Mouse (Mus musculus) gastrocnemius, adult 8-10 months (tissue): ENCODE measurements around the gene Poln. TPM values are rescaled to one million over a fixed set of nuclear protein-coding genes. Genes with fewer than 3 reads are reported as not detected.

Source experiments
- DNase-seq, 2 experiments: peaks; one replicate each; pipeline ENCODE4 v3.0.0; 2022; ENCODE audit warnings: low spot score in 2 of 2
- total RNA-seq, 4 experiments: library from RNA; stranded (reverse); gene quantifications; 2 replicates each; pipeline ENCODE4 v1.2.4; 2022

Gene Poln
- total RNA-seq, 4 experiments from 2014 or later, result 0.51 to 2.3 (median 0.89) TPM; not detected in 1

DNA sequence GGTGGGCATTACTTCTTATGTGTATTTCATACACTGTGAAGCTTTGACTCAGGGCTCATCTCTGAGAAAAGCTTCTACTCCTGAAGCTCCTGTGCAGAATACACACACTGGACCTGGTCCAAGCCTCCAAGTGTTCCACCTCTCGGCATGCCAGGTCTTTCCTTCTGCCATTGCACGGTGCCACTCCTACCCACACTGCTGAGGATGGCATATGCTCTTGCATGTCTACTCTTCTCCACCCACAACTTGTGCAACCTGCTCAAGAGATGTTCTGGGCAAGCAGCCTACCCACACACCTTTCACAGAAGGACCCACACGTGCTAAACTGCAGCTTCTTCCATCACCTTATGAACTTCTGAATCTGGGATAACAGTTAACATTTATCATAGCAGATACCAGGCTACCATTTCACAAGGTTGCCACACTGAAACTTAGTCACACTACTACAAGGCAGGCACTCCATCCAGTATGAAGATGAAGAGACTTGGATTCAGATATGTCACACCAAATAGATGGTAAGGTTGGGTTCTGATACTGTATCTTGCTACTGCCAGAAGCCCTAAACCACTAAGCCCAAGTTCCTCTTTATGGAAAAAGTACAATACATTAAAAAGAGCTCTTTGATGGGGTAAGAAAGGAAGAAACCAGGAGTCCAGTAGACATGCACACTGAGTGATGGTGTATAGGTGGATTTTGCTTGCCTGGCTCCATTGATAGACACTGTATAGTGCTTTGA is 50.0 kb downstream of the Poln start:
- DNase-seq, result no peak

DNA sequence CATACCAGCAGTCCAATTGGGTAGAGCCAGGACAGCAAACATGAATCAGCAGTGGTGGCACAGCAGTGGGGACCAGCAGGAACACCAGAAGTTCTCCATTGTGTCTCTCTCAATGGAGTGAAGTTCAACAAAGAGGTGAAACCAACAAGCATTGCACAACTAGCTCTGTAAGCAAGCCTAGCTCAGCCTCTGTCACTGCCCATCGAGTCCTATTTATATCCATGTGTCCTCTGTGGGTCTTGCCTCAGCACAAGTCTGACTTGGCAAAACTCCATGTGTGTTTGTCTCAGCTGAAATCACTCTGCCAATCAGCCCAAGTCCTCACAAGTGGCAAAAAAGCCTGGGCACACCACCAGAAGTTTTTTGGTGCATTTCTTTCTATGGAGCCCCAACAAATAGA is 63.6 kb downstream of the Poln start:
- DNase-seq, result no peak

DNA sequence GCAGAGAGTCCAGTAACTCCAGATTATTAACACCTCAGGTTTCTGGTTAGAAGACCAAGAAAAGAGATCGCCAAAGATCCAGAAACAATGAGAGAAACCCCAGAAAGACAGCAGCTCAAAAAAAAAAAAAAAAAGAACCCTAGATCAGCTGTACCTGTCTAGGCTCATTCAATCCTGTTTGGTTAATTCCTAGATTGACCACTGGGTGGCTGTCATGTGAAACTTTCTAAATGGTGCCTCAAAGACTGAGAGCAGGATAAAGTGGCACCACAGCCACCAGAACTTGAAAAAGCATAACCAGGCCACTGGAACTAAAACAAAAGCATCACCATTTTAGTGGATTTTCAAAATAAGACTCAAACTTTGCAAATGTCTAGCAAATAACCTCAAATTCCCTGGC is 71.9 kb downstream of the Poln start:
- DNase-seq, result no peak

DNA sequence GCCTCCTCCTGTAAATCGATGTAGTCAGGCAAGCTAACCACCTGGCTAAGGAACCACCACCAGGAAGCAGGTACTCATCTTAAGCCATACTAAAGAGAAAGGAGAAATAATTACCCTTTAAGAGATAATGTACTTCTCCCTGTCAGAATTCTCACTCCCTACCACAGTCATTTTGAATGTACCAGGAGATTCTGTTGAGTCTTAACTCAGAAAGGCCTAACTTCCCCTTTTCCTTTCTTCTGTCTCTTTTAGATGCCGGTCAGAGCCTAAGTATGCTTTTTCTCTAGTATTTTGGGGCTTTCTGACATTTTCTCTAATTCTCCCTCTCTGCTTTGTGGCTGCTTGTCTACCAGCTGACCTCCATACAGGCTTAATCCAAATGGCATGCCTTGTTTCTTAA is 76.2 kb downstream of the Poln start:
- DNase-seq, result no peak

DNA sequence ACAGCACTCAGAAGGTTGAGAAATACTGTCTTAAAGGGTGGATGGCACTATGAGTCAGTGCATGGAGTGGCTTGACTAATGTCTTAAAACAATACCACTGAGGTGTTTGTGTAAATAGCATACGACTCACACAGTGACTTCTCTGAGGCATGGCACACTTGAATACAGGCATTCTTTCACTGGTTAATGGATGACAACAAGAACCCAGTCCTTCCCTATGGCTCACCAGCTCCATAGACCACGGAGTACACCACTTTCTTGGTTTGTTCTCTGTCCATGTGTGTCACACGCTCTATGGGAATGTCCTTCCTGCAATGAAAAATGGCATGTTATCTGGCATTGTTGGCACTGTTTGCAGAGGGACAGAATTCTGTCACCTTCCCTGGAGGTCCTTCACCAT is 136.7 kb downstream of the Poln start:
- no peak for DNase-seq

DNA sequence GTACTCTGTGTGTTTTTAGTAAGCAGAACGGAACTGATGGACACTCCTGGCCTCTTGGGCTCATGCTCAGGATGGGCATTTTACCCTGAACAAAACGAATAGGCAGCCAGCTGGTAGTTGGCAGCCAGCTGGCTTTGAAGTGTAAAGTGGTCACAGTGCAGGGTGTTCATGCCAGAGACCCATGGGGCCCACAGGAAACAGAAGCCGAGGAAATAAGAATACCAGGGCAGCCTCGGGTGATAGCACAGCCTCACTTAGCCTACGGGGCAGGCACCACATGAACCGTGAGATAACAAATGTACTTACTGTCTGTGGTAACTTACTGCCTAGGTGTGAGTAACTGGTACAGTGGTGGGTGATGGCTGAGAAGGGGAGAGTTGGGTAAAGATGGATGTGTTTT is 138.2 kb downstream of the Poln start:
- no peak for DNase-seq

DNA sequence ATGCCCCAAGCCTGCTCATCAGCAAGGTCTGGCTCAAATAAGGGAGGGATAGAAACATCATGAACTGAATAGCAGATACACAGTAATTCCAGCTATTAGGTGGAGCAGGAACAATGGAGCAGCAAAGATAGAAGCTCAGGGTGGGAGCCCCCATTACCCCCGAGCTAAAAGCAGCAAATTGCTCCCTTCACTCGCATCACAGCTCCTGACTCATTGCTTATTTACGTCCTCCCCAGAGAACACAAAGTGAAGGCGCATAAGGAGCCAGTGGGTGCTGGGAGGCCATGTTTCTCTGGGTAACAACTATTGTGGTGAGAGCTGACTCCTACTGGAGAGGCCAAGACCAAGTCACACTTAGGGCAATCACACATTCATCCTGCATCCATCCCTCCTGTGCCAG is 139.1 kb downstream of the Poln start:
- DNase-seq, result no peak

DNA sequence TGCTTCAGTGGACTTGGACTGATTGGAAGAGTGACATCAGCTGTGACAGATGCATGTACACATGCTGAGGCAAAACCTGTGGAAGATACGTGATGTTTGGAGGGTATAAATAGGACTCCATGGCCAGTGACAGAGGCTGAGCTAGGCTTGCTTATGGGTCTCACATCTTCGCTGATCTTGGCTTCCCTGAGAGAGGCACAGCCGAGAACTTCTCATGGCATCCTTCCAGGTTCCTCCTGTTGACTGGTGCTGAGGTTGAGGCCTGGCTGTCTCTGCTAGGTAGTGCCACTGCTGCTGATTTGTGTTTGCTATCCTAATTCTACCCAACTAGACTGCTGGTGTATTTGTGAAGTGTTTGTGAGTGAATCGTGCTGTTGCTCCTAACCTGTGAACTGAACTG is 150.3 kb downstream of the Poln start:
- DNase-seq, result no peak

DNA sequence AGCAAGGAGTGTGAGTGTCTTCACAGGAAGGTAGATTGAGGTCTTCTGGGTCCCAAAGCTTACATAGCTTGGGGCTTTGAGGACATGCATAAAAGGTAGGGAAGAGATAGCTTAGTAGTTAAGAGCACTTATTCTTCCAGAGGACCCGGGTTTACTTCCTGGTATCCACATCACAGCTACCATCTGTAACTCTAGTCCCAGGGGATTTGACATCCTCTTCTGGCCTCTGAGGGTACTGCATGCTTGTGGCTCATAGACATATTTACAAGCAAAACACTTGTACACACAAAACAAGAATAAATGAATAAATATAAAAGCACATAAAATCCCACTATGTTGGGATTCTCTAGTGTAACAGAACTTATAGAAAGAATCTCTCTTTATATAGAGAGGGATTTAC is 154.6 kb downstream of the Poln start:
- no peak for DNase-seq

DNA sequence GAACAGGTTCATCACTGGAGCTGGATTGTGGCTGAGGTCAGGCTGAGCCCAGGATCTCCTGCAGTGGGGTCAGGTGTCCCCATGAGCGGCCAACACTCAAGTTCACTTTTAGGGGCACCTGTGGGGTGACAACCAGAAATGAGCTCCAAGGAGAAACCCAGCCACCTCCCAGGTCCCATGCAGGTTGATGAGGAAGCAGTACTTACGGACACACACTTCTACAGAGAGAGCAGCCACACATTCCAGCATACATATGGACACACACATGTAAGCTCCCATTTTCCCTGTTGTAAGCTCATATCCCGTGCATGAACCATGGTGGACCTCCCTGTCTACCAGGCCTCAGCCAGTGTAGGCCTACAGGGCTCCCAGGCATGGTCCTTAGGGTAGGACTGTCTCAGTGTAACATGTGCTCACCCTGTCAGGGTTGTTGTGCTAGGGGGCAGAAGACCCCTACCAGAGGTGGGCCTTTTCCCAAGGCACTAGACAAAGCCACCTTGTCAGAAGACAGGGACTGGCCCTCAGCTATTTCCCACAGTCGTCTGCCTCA is 161.8 kb downstream of the Poln start:
- DNase-seq, result no peak

DNA sequence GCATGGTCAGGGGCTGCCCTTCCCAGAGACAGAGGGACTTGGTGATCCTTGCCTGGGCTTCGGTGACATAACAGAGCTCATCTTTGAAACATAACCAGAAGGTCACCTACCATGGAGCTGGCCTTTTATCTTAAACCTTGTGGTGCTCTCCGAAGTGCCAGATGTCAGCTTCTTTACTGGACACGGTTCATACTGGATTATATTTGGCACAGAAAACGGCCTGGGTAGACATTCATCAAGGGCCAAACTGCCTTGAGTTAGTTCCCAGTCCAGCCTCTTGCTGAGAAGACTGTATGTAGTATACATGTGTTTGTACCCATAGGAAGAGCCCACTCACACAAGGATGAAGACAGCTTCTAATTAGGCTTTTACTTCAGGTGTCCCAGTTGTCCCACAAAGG is 162.4 kb downstream of the Poln start:
- no peak for DNase-seq

DNA sequence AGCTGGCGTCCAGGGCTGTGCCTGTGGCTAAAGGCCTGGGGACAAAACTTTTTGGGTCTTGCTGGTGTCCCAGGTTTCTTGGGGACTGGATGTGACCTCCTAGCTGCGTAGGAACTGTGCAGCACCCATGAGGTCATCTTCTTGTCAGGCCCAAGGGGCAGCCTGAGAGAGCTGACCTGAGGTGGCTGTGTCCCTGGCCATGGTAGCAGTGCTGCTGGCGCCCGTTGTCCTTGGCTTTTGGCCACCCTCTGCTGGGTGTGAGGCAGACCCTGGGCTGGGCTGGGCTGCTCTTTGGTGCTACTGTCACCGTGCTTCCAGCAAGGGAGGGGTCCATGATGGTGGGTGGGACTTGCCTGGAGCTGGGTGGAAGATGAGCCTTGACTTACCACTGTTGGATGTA is 164.6 kb downstream of the Poln start:
- no peak for DNase-seq

DNA sequence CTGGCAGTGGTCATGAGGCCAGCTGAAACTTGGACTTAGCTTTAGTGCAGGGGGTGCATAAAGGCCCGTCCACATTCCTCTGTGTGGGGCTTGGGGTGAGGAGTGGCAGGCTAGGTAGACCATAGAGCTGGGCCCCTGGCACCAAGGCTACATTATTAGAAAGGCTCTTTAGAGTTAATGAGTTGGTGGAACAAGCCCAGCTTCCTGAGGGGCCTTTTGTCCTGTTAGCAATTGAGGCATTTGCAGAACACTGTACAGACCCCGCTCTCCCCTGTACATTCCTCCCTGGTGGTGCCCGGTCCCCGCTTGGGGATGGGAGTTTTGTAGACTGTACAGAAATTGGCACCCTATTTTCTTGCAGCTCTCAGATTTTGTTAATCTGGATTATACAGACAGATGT is 166.6 kb downstream of the Poln start:
- DNase-seq, result no peak

DNA sequence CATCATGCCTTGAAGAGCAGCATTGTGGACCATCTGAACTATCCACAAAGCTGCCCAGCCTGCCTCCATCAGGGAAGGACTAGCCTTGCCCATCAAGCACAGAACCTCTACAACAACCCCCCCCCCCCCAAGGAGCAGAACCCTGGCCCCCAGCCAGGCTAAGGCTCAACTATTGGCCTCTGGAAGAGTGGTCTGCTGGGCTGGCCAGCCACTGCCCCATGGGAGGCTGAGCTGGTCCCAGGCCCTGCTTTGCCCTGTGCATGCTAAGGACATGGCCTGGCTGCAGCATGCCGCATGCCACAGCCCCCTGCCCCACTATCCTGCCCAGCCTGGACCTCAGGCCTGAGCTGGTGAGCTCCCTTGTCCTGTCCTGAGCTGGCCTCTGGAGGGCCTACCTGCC is 167.8 kb downstream of the Poln start:
- no peak for DNase-seq

DNA sequence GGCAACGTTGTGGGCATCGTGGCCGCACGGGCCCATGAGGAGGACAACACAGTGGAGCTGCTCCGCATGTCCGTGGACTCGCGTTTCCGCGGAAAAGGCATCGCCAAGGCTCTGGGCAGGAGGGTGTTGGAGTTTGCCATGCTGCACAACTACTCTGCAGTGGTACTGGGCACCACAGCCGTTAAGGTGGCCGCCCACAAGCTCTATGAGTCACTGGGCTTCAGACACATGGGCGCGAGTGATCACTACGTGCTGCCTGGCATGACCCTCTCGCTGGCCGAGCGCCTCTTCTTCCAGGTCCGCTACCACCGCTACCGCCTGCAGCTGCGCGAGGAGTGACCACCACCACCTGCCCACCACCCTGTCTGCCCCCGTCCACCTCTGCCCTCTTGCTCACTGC is 168.4 kb downstream of the Poln start:
- no peak for DNase-seq

DNA sequence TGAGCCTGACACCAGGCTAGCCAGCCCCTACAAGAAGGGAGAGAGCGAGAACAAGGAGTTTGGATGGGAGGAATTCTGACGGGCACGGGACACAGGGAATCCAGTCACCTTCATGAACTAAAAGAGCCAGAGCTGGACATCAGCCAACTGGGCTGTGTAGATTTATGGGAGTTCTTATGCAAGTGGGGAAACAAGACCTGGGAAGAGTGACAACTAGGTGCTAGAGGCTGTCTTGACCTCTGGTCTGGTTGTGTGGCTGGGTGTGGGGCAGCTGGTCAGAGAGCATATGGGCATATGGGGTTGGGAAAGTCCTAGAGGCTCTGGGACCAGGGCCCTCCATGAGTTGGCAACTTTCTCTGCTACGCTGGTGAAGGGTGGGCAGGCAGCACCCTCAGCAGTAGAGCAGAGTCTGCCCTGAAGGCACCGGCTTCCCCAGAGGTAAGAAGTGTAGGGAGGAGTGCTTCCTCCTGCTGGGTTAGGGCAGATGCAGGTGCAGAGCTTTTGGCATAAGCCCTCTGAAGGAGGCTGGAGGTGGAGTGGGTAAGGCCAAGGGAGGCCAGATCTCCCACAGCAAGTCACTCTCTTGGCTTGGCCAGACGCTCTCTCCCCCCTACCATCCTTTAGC is 169.7 kb downstream of the Poln start:
- no peak for DNase-seq

DNA sequence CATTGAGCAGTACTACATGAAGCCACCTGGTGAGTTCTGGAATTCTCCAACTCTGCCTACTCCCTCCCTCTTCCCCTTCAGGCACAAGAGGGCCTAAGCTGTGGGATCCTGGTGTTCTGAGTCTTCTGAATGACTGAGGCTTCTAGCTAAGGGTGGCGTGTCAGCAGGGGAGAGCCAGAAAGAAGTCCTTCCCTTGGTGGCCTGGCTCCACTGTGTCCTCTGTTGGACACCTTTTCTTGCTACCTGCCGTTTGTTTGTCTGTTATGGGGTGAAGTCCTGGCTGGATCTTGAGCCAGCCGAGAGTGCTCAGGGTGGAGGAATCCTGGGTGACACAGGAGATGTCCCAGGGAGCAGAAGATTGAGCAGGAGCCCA is 170.8 kb downstream of the Poln start:
- no peak for DNase-seq

DNA sequence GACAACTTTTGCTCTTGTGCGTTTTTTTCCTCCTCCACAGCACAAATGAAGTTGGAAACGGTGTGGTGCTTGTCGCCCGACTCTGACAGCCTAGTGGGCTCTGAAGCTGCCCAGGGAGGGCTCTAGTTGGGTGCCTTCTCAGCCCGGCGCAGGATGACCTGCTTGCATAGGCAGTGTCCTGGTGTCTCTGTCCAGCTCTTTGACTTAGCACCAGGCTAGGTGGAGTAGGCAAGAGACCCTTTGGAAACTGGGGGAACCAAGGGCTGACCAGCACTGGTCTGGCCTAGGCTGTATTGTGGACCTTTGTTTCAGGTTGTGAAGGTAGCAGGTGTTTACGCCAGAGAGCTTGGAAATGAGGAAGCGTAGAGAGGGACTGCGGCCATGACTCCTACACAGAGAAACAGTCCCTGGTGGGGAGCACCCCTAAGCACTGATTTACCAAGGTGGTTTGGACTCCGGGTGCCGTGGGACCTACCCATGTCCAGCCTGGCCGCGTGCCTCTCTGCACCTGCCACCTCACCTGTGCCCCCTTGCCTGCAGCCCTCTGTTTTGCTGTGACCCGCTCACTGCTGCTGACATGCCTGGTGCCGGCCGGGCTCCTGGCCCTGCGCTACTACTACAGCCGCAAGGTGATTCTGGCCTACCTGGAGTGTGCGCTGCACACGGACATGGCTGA is 171.3 kb downstream of the Poln start:
- no peak for DNase-seq

DNA sequence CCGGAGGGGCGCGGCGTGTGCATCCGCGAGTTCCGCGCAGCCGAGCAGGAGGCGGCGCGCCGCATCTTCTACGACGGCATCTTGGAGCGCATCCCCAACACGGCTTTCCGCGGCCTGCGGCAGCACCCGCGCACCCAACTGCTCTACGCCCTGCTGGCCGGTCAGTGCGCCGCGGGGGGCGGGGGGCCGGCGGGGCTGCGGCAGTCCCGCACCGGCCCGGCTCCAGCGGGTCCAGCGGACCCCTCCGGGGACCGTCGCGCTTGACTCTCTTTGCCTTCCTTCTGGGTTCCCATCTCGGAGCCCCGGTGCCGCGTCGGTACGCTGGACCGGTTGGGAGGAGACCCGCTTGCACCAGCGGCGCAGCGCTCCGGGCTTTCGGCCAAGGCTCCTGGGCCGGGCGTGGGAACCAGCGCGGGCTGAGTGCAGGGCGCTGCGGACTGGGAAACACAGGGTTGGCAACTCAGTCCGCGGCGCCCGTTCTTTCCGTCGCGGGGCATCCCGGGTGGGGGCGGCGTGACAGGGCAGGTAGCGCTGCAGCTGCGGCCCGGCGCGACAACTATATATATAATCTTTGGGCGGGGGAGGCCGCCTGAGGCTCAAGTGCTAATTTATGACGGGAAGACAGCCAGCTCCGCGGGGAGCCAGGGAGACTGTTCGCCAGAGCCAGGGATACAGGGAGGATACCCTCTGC is 172.1 kb downstream of the Poln start:
- DNase-seq, result no peak

DNA sequence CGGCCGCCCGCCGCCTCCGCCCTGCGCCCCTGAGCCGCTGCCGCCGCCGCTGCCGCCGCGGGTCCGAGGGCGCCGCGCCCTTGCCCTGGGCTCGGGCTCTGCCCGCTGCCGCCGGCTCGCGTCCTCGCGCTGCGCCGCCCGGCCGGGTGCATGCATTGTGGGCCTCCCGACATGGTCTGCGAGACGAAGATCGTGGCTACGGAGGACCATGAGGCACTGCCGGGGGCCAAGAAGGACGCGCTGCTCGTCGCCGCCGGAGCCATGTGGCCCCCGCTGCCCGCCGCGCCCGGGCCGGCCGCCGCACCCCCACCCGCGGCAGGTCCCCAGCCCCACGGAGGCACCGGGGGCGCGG is 172.6 kb downstream of the Poln start:
- DNase-seq, result no peak

DNA sequence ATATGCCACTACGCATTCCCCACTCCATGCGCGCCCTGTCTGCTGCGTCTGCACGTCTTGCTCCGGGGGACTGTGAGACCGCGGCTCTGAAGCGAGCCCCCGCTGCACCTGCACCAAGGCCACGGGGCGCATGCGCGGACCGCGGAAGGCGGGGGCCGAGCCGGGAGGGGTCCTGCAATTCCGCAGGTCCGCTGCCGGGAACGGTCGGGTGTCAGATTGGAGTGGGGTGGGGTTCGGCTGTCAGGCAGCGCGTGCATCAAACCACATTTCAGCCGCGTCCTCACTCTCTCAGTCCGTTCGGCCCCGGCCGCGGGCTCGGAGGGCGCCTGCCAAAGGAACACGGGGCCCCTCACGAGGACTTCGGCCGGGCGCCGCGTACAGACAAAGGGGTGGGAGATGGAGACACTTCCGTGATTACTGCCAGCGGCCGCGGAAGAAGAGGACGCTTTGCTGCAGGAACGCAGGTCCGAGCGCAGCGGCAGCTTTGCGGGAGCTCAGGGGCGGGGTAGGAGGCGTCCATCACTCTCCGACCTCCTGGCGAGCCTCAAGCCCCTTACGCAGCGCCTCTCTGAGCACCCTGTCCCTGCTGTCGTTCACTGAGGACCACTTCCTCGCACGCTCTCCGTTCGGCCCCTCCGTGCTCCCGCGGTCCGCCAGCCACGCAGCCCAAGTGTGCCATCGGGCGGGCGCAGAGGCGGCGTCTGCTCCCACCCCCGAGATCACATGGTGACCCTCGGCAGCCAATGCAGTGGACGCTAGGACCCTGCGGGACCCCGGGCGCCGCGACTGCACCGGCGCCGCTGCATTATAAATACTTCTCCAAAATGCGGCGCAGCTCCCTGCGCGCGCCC is 173.2 kb downstream of the Poln start, which contains the start of gene Nat8l:
Gene Nat8l, plus strand, starts transcription at position 142 of the 851 bp plus-strand sequence.
- DNase-seq, result no peak
